Mouse (Mus musculus): ENCODE results near the gene Rnaseh2b.

DNA sequence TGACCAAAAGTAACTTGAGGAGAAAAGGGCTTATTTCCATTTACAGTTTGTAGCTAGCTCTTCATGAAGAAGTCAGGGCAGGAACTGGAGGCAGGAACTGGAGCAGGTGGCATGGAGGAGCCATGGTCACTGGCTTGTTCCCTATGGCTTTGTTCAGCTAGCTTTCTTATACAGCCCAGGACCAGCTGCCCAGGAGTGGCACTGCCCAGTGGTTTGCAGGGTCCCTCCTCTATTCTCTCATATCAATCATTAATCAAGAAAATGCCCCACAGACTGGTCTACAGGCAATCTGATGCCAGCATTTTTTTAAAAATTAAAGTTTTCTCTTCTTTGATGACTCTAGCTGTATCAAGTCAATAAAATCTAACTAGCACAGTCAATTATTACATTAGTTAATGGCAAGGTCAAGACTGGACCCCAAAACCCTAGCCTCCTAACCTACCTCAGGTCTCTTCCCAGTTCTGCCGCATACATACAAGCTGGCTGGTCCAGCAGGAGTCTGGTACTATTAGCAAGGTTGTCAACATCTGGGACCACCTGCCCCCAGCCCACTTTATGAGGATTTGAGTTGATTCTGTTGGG lies 892 bp upstream of the Rnaseh2b start:
- TF ChIP-seq EP300 (IDR thresholded peaks at IDR 0.05; ENCODE audit: insufficient read depth, low read depth, low read length) (no peak), POLR2A (IDR thresholded peaks at IDR 0.05; ENCODE audit: insufficient read depth, low read length) (no peak)
